Mouse (Mus musculus): ENCODE data around the gene Acot8. TPM values are rescaled to one million over a fixed set of nuclear protein-coding genes. Genes with fewer than 3 reads are reported as not detected.

Acot8 gene
- polyA plus RNA-seq, 1 experiment from 2014 or later, result 12.0 TPM

GRCm38 (mm10) chr2:164779481-164780086 is 25.1 kb downstream of the Acot8 start, which contains the start of gene Tnnc2:
Gene Tnnc2, minus strand, starts transcription at chr2:164779967.
- 63% methylated on average over 8 of the region's 8 CpGs for WGBS
- ATAC-seq (ENCODE audit: extremely low read depth, insufficient number of reproducible peaks, low FRiP score, low TSS enrichment), result 0 out of 2 replicates have a peak, but pooled peaks have one; percentile 34
- H3K9ac ChIP-seq, result no peak within 1 kb of the TSS
- H3K4me1 ChIP-seq, result peaks cover 3% of the 10 kb centered on the region
- no peaks in the 10 kb centered on the region for H3K36me3 ChIP-seq
- H3K27ac ChIP-seq (replicated peaks), result no peak within 1 kb of the TSS
- H3K9me3 ChIP-seq, result no peaks in the 10 kb centered on the region
- peaks cover 22% of the 10 kb centered on the region for H3K27me3 ChIP-seq (replicated peaks)
- H3K4me2 ChIP-seq, result no peak within 1 kb of the TSS
- no peak within 1 kb of the TSS for H3K4me3 ChIP-seq

GRCm38 (mm10) chr2:164778809-164779208 is 25.9 kb downstream of the Acot8 start:
- Histone ChIP-seq H3K27ac (replicated peaks) (no peak overlapping the region), H3K27me3 (replicated peaks) (peaks cover 22% of the 10 kb centered on the region), H3K36me3 (no peaks in the 10 kb centered on the region), H3K9ac (no peak overlapping the region), H3K9me3 (no peaks in the 10 kb centered on the region), H3K4me2 (no peak overlapping the region), H3K4me1 (no peaks in the 10 kb centered on the region), H3K4me3 (no peak overlapping the region)
- ATAC-seq (ENCODE audit: extremely low read depth, insufficient number of reproducible peaks, low FRiP score, low TSS enrichment), result no peak
- 66% methylated on average over 7 of the region's 7 CpGs for WGBS

GRCm38 (mm10) chr2:164778015-164778287 is 26.7 kb downstream of the Acot8 start:
- WGBS, result 86% methylated on average over 11 of the region's 11 CpGs
- no peak for ATAC-seq (ENCODE audit: extremely low read depth, insufficient number of reproducible peaks, low FRiP score, low TSS enrichment)

GRCm38 (mm10) chr2:164777246-164778014 is 27.3 kb downstream of the Acot8 start:
- no peak overlapping the region for H3K4me2 ChIP-seq

More at GRCm38 (mm10) chr2:164778015-164778287, 26.7 kb downstream of the Acot8 start:
- peaks cover 22% of the 10 kb centered on the region for H3K27me3 ChIP-seq (replicated peaks)
- H3K4me3 ChIP-seq, result no peak overlapping the region
- H3K4me2 ChIP-seq, result no peak overlapping the region
- peaks cover 6% of the 10 kb centered on the region for H3K36me3 ChIP-seq
- no peak overlapping the region for H3K9ac ChIP-seq
- H3K4me1 ChIP-seq, result 0 out of 2 replicates have a peak, but pooled peaks cover 4% of the 10 kb centered on the region
- no peaks in the 10 kb centered on the region for H3K9me3 ChIP-seq
- H3K27ac ChIP-seq (replicated peaks), result no peak overlapping the region

GRCm38 (mm10) chr2:164776801-164777200 is 27.9 kb downstream of the Acot8 start:
- Histone ChIP-seq H3K27ac (replicated peaks) (no peak overlapping the region), H3K4me3 (no peak overlapping the region), H3K4me1 (peaks cover 10% of the 10 kb centered on the region), H3K27me3 (replicated peaks) (peaks cover 22% of the 10 kb centered on the region), H3K9ac (no peak overlapping the region), H3K36me3 (peaks cover 18% of the 10 kb centered on the region), H3K9me3 (no peaks in the 10 kb centered on the region), H3K4me2 (no peak overlapping the region)
- no peak for ATAC-seq (ENCODE audit: extremely low read depth, insufficient number of reproducible peaks, low FRiP score, low TSS enrichment)
- WGBS, result 58% methylated on average over 17 of the region's 17 CpGs

More at GRCm38 (mm10) chr2:164777246-164778014, 27.3 kb downstream of the Acot8 start:
- peaks cover 11% of the 10 kb centered on the region for H3K36me3 ChIP-seq
- H3K4me3 ChIP-seq, result no peak overlapping the region
- H3K27me3 ChIP-seq (replicated peaks), result peaks cover 22% of the 10 kb centered on the region
- peaks cover 4% of the 10 kb centered on the region; the same call in 1 of the 2 replicates for H3K4me1 ChIP-seq
- ATAC-seq (ENCODE audit: extremely low read depth, insufficient number of reproducible peaks, low FRiP score, low TSS enrichment), result no peak
- WGBS, result 72% methylated on average over 30 of the region's 30 CpGs
- H3K9ac ChIP-seq, result no peak overlapping the region
- H3K9me3 ChIP-seq, result no peaks in the 10 kb centered on the region
- H3K27ac ChIP-seq (replicated peaks), result no peak overlapping the region

- H3K27me3 ChIP-seq (replicated peaks), result peaks cover 22% of the 10 kb centered on the region
- 78% methylated on average over 6 of the region's 6 CpGs for WGBS
- H3K36me3 ChIP-seq, result peaks cover 24% of the 10 kb centered on the region
- H3K9ac ChIP-seq, result no peak overlapping the region
- no peak overlapping the region for H3K4me2 ChIP-seq
- H3K9me3 ChIP-seq, result no peaks in the 10 kb centered on the region
- H3K4me3 ChIP-seq, result no peak overlapping the region
- ATAC-seq (ENCODE audit: extremely low read depth, insufficient number of reproducible peaks, low FRiP score, low TSS enrichment), result no peak
- peaks cover 17% of the 10 kb centered on the region for H3K4me1 ChIP-seq
- H3K27ac ChIP-seq (replicated peaks), result no peak overlapping the region
Measured at GRCm38 (mm10) chr2:164776130-164776529, 28.6 kb downstream of the Acot8 start.

GRCm38 (mm10) chr2:164773989-164774364 is 30.7 kb downstream of the Acot8 start:
- H3K4me3 ChIP-seq, result no peak overlapping the region
- H3K4me2 ChIP-seq, result no peak overlapping the region
- peaks cover 18% of the 10 kb centered on the region for H3K27me3 ChIP-seq (replicated peaks)
- H3K27ac ChIP-seq (replicated peaks), result peak overlapping the region; percentile 36; the same call in 1 of the 2 replicates
- peaks cover 30% of the 10 kb centered on the region for H3K4me1 ChIP-seq
- 62% methylated on average over 5 of the region's 5 CpGs for WGBS
- H3K9ac ChIP-seq, result no peak overlapping the region
- peaks cover 26% of the 10 kb centered on the region for H3K36me3 ChIP-seq
- no peaks in the 10 kb centered on the region for H3K9me3 ChIP-seq
- ATAC-seq (ENCODE audit: extremely low read depth, insufficient number of reproducible peaks, low FRiP score, low TSS enrichment), result no peak

- Histone ChIP-seq H3K36me3 (peaks cover 28% of the 10 kb centered on the region), H3K9me3 (no peaks in the 10 kb centered on the region), H3K27me3 (replicated peaks) (peaks cover 18% of the 10 kb centered on the region), H3K9ac (no peak overlapping the region), H3K4me3 (no peak overlapping the region), H3K4me1 (peaks cover 32% of the 10 kb centered on the region), H3K4me2 (peak overlapping the region; percentile 18; the same call in 1 of the 2 replicates), H3K27ac (replicated peaks) (peak overlapping the region; percentile 36)
- no peak for ATAC-seq (ENCODE audit: extremely low read depth, insufficient number of reproducible peaks, low FRiP score, low TSS enrichment)
- WGBS, result 74% methylated on average over 14 of the region's 14 CpGs
Measured at GRCm38 (mm10) chr2:164773229-164773988, 31.3 kb downstream of the Acot8 start.

GRCm38 (mm10) chr2:164771123-164771522 is 33.6 kb downstream of the Acot8 start:
- H3K4me2 ChIP-seq, result peak overlapping the region; percentile 95
- H3K9me3 ChIP-seq, result no peaks in the 10 kb centered on the region
- H3K4me1 ChIP-seq, result peaks cover 36% of the 10 kb centered on the region
- no peak overlapping the region; the same call in 1 of the 2 replicates for H3K27ac ChIP-seq (replicated peaks)
- no peak for ATAC-seq (ENCODE audit: extremely low read depth, insufficient number of reproducible peaks, low FRiP score, low TSS enrichment)
- H3K9ac ChIP-seq, result peak overlapping the region; percentile 95
- peaks cover 51% of the 10 kb centered on the region for H3K36me3 ChIP-seq
- 68% methylated on average over 8 of the region's 8 CpGs for WGBS
- H3K27me3 ChIP-seq (replicated peaks), result no peaks in the 10 kb centered on the region
- peak overlapping the region; percentile 98 for H3K4me3 ChIP-seq

GRCm38 (mm10) chr2:164770279-164770678 is 34.4 kb downstream of the Acot8 start:
- H3K4me2 ChIP-seq, result peak overlapping the region; percentile 95
- H3K9me3 ChIP-seq, result no peaks in the 10 kb centered on the region
- peak overlapping the region; percentile 98 for H3K4me3 ChIP-seq
- peak overlapping the region; percentile 95 for H3K9ac ChIP-seq
- no peaks in the 10 kb centered on the region for H3K27me3 ChIP-seq (replicated peaks)
- peaks cover 36% of the 10 kb centered on the region for H3K4me1 ChIP-seq
- no peak for ATAC-seq (ENCODE audit: extremely low read depth, insufficient number of reproducible peaks, low FRiP score, low TSS enrichment)
- H3K36me3 ChIP-seq, result peaks cover 59% of the 10 kb centered on the region
- H3K27ac ChIP-seq (replicated peaks), result peak overlapping the region; percentile 79
- WGBS, result 2% methylated on average over 15 of the region's 15 CpGs

Data from heart, embryonic 13.5 days (tissue).